ENCODE assay signal across 8 mouse cellular contexts in genomic region chr9:51765417-51766174, GRCm38 (mm10). TPM values are rescaled to one million over a fixed set of nuclear protein-coding genes. Genes with fewer than 3 reads are reported as not detected.
DNase-seq lines count a peak whose midpoint lies in the region; ATAC-seq and TF ChIP-seq lines count a peak whose summit lies in the region.

No protein-coding gene starts in this region.

- no peaks in the 10 kb centered on the region for H3K36me3 ChIP-seq in intestine, embryonic 16.5 days (ENCODE audit: control insufficient read depth, insufficient read depth, low read length)
- H3K36me3 ChIP-seq in limb, embryonic 14.5 days (ENCODE audit: control insufficient read depth, insufficient read depth, low read length), result no peaks in the 10 kb centered on the region
- no peaks in the 10 kb centered on the region for H3K36me3 ChIP-seq in midbrain, embryonic 16.5 days (ENCODE audit: control insufficient read depth, insufficient read depth, low read length)
- H3K36me3 ChIP-seq in thymus, adult 2 months (ENCODE audit: control insufficient read depth, insufficient read depth, low read length), result no peaks in the 10 kb centered on the region

- DNase-seq in right cerebral cortex, adult 18-20 months, result peak; percentile 60
- DNase-seq in right cerebral cortex, postnatal 25 days, result no peak
- DNase-seq in gastrocnemius, postnatal 25 days, result peak; percentile 38
- no peak for DNase-seq in limb, embryonic 14.5 days (ENCODE audit: low spot score)
- DNase-seq in thymus, adult 2 months, result peak; percentile 47

- H3K27ac ChIP-seq in cortical plate, adult 2 months (ENCODE audit: insufficient read depth, low read length), result peak overlapping the region; percentile 93
- no peak overlapping the region for H3K27ac ChIP-seq in intestine, embryonic 16.5 days (ENCODE audit: low read length)
- H3K27ac ChIP-seq in limb, embryonic 14.5 days (replicated peaks; ENCODE audit: low read depth, low read length), result 0 out of 2 replicates have a peak overlapping the region, but pooled peaks have one; percentile 26
- peak overlapping the region; percentile 92 for H3K27ac ChIP-seq in midbrain, embryonic 16.5 days (ENCODE audit: low read length)
- no peak overlapping the region for H3K27ac ChIP-seq in thymus, adult 2 months (ENCODE audit: control insufficient read depth, insufficient read depth, low read length)

- H3K27me3 ChIP-seq in intestine, embryonic 16.5 days (replicated peaks; ENCODE audit: control insufficient read depth, insufficient read depth, low read length), result peaks cover 29% of the 10 kb centered on the region
- H3K27me3 ChIP-seq in limb, embryonic 14.5 days (ENCODE audit: control insufficient read depth, insufficient read depth, low read length), result peaks cover 20% of the 10 kb centered on the region; the same call in 1 of the 2 replicates
- H3K27me3 ChIP-seq in midbrain, embryonic 16.5 days (ENCODE audit: control insufficient read depth, insufficient read depth, low read depth, low read length), result peaks cover 3% of the 10 kb centered on the region
- peaks cover 7% of the 10 kb centered on the region; the same call in 1 of the 2 replicates for H3K27me3 ChIP-seq in thymus, adult 2 months (ENCODE audit: control insufficient read depth, insufficient read depth, low read length)

- WGBS in intestine, embryonic 16.5 days, result under 1% methylated on average over 52 of the region's 58 CpGs
- 2% methylated on average over 45 of the region's 58 CpGs for whole genome bisulfite sequencing in limb, embryonic 14.5 days
- 2% methylated on average over 43 of the region's 58 CpGs for WGBS in midbrain, embryonic 16.5 days
- WGBS in thymus, adult 2 months, result 2% methylated on average over 58 of the region's 58 CpGs

- peak overlapping the region; percentile 77 for H3K4me3 ChIP-seq in cortical plate, adult 2 months (ENCODE audit: insufficient read depth, low read length)
- H3K4me3 ChIP-seq in intestine, embryonic 16.5 days (ENCODE audit: low read length), result peak overlapping the region; percentile 77
- H3K4me3 ChIP-seq in limb, embryonic 14.5 days (replicated peaks; ENCODE audit: low read length), result peak overlapping the region; percentile 77
- H3K4me3 ChIP-seq in midbrain, embryonic 16.5 days (ENCODE audit: low read depth, low read length), result peak overlapping the region; percentile 71
- H3K4me3 ChIP-seq in thymus, adult 2 months (ENCODE audit: control insufficient read depth, insufficient read depth, low read length), result peak overlapping the region; percentile 38

- H3K9me3 ChIP-seq in intestine, embryonic 16.5 days (ENCODE audit: control insufficient read depth, low read length), result no peaks in the 10 kb centered on the region
- H3K9me3 ChIP-seq in limb, embryonic 14.5 days (ENCODE audit: control insufficient read depth, low read length), result no peaks in the 10 kb centered on the region
- no peaks in the 10 kb centered on the region for H3K9me3 ChIP-seq in midbrain, embryonic 16.5 days (replicated peaks; ENCODE audit: control insufficient read depth, low read length, poor library complexity, severe bottlenecking)

- H3K4me1 ChIP-seq in cortical plate, adult 2 months (ENCODE audit: control insufficient read depth, insufficient read depth, low read length), result peaks cover 2% of the 10 kb centered on the region; the same call in 1 of the 2 replicates
- H3K4me1 ChIP-seq in intestine, embryonic 16.5 days (ENCODE audit: control insufficient read depth, insufficient read depth, low read length), result peaks cover 15% of the 10 kb centered on the region; the same call in 1 of the 2 replicates
- H3K4me1 ChIP-seq in limb, embryonic 14.5 days (ENCODE audit: control insufficient read depth, insufficient read depth, low read length), result no peaks in the 10 kb centered on the region
- H3K4me1 ChIP-seq in midbrain, embryonic 16.5 days (ENCODE audit: control insufficient read depth, insufficient read depth, low read length), result peaks cover 17% of the 10 kb centered on the region
- peaks cover 12% of the 10 kb centered on the region for H3K4me1 ChIP-seq in thymus, adult 2 months (replicated peaks; ENCODE audit: control insufficient read depth, insufficient read depth, low read length)

- no peak for TF ChIP-seq POLR2A in cortical plate, adult 2 months (IDR thresholded peaks at IDR 0.05; ENCODE audit: extremely low read depth, insufficient read depth, low read length)
- no peak for TF ChIP-seq POLR2A in limb, embryonic 14.5 days (IDR thresholded peaks at IDR 0.05; ENCODE audit: borderline replicate concordance, extremely low read depth, insufficient read depth, insufficient read length)
- no peak for TF ChIP-seq POLR2A in thymus, adult 2 months (IDR thresholded peaks at IDR 0.05; ENCODE audit: control insufficient read depth, extremely low read depth, insufficient read depth, low read length, poor library complexity)

- peak overlapping the region; percentile 66 for H3K9ac ChIP-seq in intestine, embryonic 16.5 days (ENCODE audit: low read depth, low read length)
- peak overlapping the region; percentile 68 for H3K9ac ChIP-seq in limb, embryonic 14.5 days (ENCODE audit: low read depth, low read length, severe bottlenecking)
- peak overlapping the region; percentile 82 for H3K9ac ChIP-seq in midbrain, embryonic 16.5 days (ENCODE audit: low read depth, low read length)

- TF ChIP-seq CTCF in cortical plate, adult 2 months (IDR thresholded peaks at IDR 0.05; ENCODE audit: extremely low read depth, insufficient read depth, low read length), result no peak
- TF ChIP-seq CTCF in thymus, adult 2 months (IDR thresholded peaks at IDR 0.05; ENCODE audit: borderline replicate concordance, control insufficient read depth, extremely low read depth, insufficient read depth, low read length, poor library complexity), result 0 out of 2 replicates have a peak, but pooled peaks have one; percentile 6

- peak overlapping the region; percentile 99 for H3K4me2 ChIP-seq in intestine, embryonic 16.5 days (ENCODE audit: low read depth, low read length)
- peak overlapping the region; percentile 91 for H3K4me2 ChIP-seq in limb, embryonic 14.5 days (replicated peaks; ENCODE audit: low read depth, low read length, severe bottlenecking)
- H3K4me2 ChIP-seq in midbrain, embryonic 16.5 days (ENCODE audit: low read length), result peak overlapping the region; percentile 62

- peak; percentile 6; the same call in 1 of the 2 replicates for ATAC-seq in intestine, embryonic 16.5 days
- ATAC-seq in limb, embryonic 14.5 days (ENCODE audit: low FRiP score, low read depth), result no peak; the same call in none of the 2 replicates
- ATAC-seq in midbrain, embryonic 16.5 days, result peak; percentile 70

RNA-seq across cellular contexts. Expression of gene Arhgap20, which starts 0.5 kb away (rescaled TPM):
- polyA plus RNA-seq in cortical plate, adult 2 months (2012; rRNA removed), result 23.3 and 24.8 TPM in 2 replicates
- 10 to 100 TPM; 13.1 to 36.3 TPM for total RNA-seq in gastrocnemius, postnatal 25 days (2021)
- 1.7 TPM in 2 replicates for polyA plus RNA-seq in intestine, embryonic 16.5 days (2015; fragmentation: Nextera tagmentation; extraction: Ambion mirVana)
- polyA plus RNA-seq in limb, embryonic 14.5 days (2012; rRNA removed), result 5.8 and 6.0 TPM in 2 replicates
- 10.9 and 13.6 TPM in 2 replicates for polyA plus RNA-seq in limb, embryonic 14.5 days (2014; fragmentation: Nextera tagmentation; extraction: Ambion mirVana)
- 17.5 and 18.8 TPM in 2 replicates for polyA plus RNA-seq in midbrain, embryonic 16.5 days (2015; fragmentation: Nextera tagmentation; extraction: Ambion mirVana)
- 1.2 TPM in 2 replicates for polyA plus RNA-seq in thymus, adult 2 months (2012; rRNA removed)

Comparison
In these comparisons a context has a peak if more than half of its experiments do, and no peak if none do; other contexts are left out.
1. DNase-seq: peak in right cerebral cortex, adult 18-20 months (single experiment), gastrocnemius, postnatal 25 days (single experiment) and thymus, adult 2 months (single experiment); none in right cerebral cortex, postnatal 25 days (single experiment) and limb, embryonic 14.5 days (single experiment).
2. H3K27ac ChIP-seq: peak in cortical plate, adult 2 months (single experiment), limb, embryonic 14.5 days (single experiment) and midbrain, embryonic 16.5 days (single experiment); none in intestine, embryonic 16.5 days (single experiment) and thymus, adult 2 months (single experiment).
3. Peak in every context shown above with its lines, with median percentiles within 50 percentile points of each other: H3K4me3 ChIP-seq, H3K4me2 ChIP-seq and H3K9ac ChIP-seq.